Mouse (Mus musculus) brain, embryonic 14.5 days (tissue): ENCODE results near the gene Gm13030.

Experiments used
- CTCF ChIP-seq: fragments of 200-500 bp; IDR thresholded peaks from 2 replicates; pipeline ENCODE4 v1.5.1; 2012; ENCODE audit warnings: inconsistent platforms, mild to moderate bottlenecking, moderate library complexity, borderline replicate concordance; ENCODE audit not compliant: insufficient read depth, insufficient read length; ENCODE audit errors: extremely low read depth
- POLR2A ChIP-seq: fragments of 200-500 bp; IDR thresholded peaks from 2 replicates; pipeline ENCODE4 v1.6.1; 2012; ENCODE audit warnings: mild to moderate bottlenecking, inconsistent platforms, borderline replicate concordance; ENCODE audit not compliant: poor library complexity, insufficient read depth, insufficient read length, severe bottlenecking; ENCODE audit errors: extremely low read depth

- no peak for TF ChIP-seq CTCF
- TF ChIP-seq POLR2A, result no peak
These were observed 33.0 kb downstream of the Gm13030 start for GRCm38 (mm10) chr4:138840726-138841125.
